Mouse (Mus musculus) heart, postnatal 0 days (tissue): ENCODE results near the gene Cxcr2.

Source experiments
- CTCF ChIP-seq: IDR thresholded peaks from 2 replicates; pipeline ENCODE4 v1.5.1; 2016; ENCODE audit warnings: antibody characterized with exemption, control low read depth, low read depth
- EP300 ChIP-seq: IDR thresholded peaks from 2 replicates; pipeline ENCODE4 v1.6.1; 2016; ENCODE audit warnings: antibody characterized with exemption, low read depth

DNA sequence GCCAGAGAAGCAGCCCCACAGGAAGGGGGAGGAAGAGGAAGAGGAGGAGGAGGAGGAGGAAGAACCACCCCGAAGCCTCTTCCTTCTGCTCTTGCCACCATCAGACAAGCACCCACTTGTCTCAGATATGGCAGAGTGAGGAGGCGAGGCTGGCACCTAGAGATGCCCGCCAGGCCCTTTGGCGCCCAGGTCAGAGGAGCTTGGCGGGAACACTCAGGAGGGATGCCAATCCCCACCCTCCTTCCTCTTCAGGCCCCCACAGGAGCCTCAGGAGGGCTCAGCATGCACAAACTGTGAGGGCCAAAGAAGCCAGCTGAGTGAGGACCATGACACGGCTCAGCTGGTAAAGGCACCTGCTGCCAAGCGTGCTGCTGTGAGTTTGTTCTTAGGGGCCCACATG is 32.7 kb upstream of the Cxcr2 start:
- no peak for TF ChIP-seq CTCF
- TF ChIP-seq EP300, result no peak
